Mouse (Mus musculus): Measurements from ENCODE around the gene Hoxc6.

The Hoxc6 gene

GRCm38 (mm10) chr15:103038701-103039480 lies 40.8 kb downstream of the Hoxc6 start:
- DNase-seq (ENCODE audit: low spot score), result no peak

- DNase-seq (ENCODE audit: low spot score), result no peak
Observed at GRCm38 (mm10) chr15:103039609-103040008, 41.6 kb downstream of the Hoxc6 start.

- no peak for DNase-seq (ENCODE audit: low spot score)
Observed at GRCm38 (mm10) chr15:103040601-103041000, 42.5 kb downstream of the Hoxc6 start.

GRCm38 (mm10) chr15:103041613-103042012 lies 43.6 kb downstream of the Hoxc6 start:
- no peak for DNase-seq (ENCODE audit: low spot score)

GRCm38 (mm10) chr15:103042209-103042608 lies 44.2 kb downstream of the Hoxc6 start:
- DNase-seq (ENCODE audit: low spot score), result no peak

- no peak for DNase-seq (ENCODE audit: low spot score)
Observed at GRCm38 (mm10) chr15:103051670-103052069, 53.6 kb downstream of the Hoxc6 start.

- DNase-seq (ENCODE audit: low spot score), result no peak
Observed at GRCm38 (mm10) chr15:103053210-103053609, 55.2 kb downstream of the Hoxc6 start.

- no peak for DNase-seq (ENCODE audit: low spot score)
Observed at GRCm38 (mm10) chr15:103056396-103056795, 58.3 kb downstream of the Hoxc6 start.

- DNase-seq (ENCODE audit: low spot score), result no peak
Observed at GRCm38 (mm10) chr15:103058715-103059114, 60.7 kb downstream of the Hoxc6 start.

GRCm38 (mm10) chr15:103059393-103059992 lies 61.4 kb downstream of the Hoxc6 start:
- DNase-seq (ENCODE audit: low spot score), result no peak

GRCm38 (mm10) chr15:103060021-103060340 lies 61.9 kb downstream of the Hoxc6 start:
- no peak for DNase-seq (ENCODE audit: low spot score)

GRCm38 (mm10) chr15:103060341-103061130 lies 62.5 kb downstream of the Hoxc6 start:
- DNase-seq (ENCODE audit: low spot score), result no peak

- DNase-seq (ENCODE audit: low spot score), result no peak
Observed at GRCm38 (mm10) chr15:103061131-103061825, 63.2 kb downstream of the Hoxc6 start.
